Mouse (Mus musculus) testis, adult 2 months (tissue): ENCODE measurements around the gene Map1b.

Experiments
- CTCF ChIP-seq: fragments of 200-500 bp; IDR thresholded peaks from 2 replicates; pipeline ENCODE4 v1.5.1; 2012; ENCODE audit warnings: low read depth, mild to moderate bottlenecking, inconsistent platforms, low read length, moderate library complexity; ENCODE audit not compliant: control insufficient read depth, insufficient read depth, insufficient replicate concordance
- POLR2A ChIP-seq: fragments of 200-500 bp; IDR thresholded peaks from 2 replicates; pipeline ENCODE4 v1.6.1; 2012; ENCODE audit warnings: low read depth, mild to moderate bottlenecking, inconsistent platforms, low read length, moderate library complexity; ENCODE audit not compliant: control insufficient read depth

- no peak for TF ChIP-seq CTCF
- no peak for TF ChIP-seq POLR2A
Observed at GRCm38 (mm10) chr13:99484905-99485304, 31.4 kb downstream of the Map1b start.
